Mouse (Mus musculus): ENCODE data around the gene Matn1.

DNA sequence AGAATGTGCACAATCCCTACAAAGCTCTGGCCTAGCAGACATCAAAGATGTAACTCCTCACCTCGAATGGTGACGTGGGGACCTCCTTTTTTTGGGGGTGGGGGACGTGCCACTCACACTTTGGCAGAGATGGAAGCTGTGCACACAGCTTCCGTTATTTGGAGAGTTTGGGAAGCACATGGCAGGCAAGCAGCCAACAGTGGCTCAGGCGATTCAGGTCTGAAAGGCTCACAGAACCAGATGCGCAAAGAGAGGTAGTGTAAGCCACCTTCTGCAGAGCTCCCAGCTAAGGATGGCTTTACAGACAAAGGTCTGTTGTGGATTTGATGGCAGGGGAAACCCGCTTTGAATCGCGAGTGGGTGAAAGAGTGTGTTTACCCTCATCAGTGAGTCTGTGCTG lies 45.0 kb downstream of the Matn1 start:
- no peak for TF ChIP-seq CTCF (IDR thresholded peaks at IDR 0.05; ENCODE audit: extremely low read depth, insufficient read length, insufficient replicate concordance, low read depth, low read length)
- no peak for TF ChIP-seq POLR2A (IDR thresholded peaks at IDR 0.05; ENCODE audit: low read depth, low read length)
